Mouse (Mus musculus) E14TG2a.4 (cell line): ENCODE measurements around the gene Doc2a.

ENCODE experiments used
- CTCF ChIP-seq: conservative IDR thresholded peaks from 2 replicates; pipeline ENCODE4 v1.5.1; 2014; ENCODE audit warnings: low read length
- POU5F1 ChIP-seq: IDR thresholded peaks from 2 replicates; pipeline ENCODE4 v1.6.1; 2014; ENCODE audit warnings: low read length, borderline replicate concordance

- TF ChIP-seq CTCF: no peak
- no peak for TF ChIP-seq POU5F1
These were observed 21.8 kb upstream of the Doc2a start for GRCm38 (mm10) chr7:126825403-126825802.
